Mouse (Mus musculus) C2C12 (cell line): ENCODE data around the gene Dscaml1.

ENCODE experiments used
- CTCF ChIP-seq: IDR thresholded peaks from one replicate; pipeline ENCODE4 v1.5.1; 2011; ENCODE audit not compliant: control insufficient read depth, insufficient read depth, insufficient read length
- MAX ChIP-seq: IDR thresholded peaks from one replicate; pipeline ENCODE4 v1.6.1; 2011; ENCODE audit warnings: mild to moderate bottlenecking, control low read depth
- MYOG ChIP-seq: IDR thresholded peaks from one replicate; pipeline ENCODE4 v1.6.1; 2011; ENCODE audit not compliant: control insufficient read depth, insufficient read length; ENCODE audit errors: extremely low read depth

- TF ChIP-seq MYOG (no peak), CTCF (no peak), MAX (no peak)
These were observed 238.5 kb downstream of the Dscaml1 start for GRCm38 (mm10) chr9:45664871-45665394.
